Mouse (Mus musculus) lung, embryonic 16.5 days (tissue): ENCODE results near the gene Pex14. TPM values are rescaled to one million over a fixed set of nuclear protein-coding genes. Genes with fewer than 3 reads are reported as not detected.

Source experiments
- ATAC-seq: fragments of 200-750 bp; cut with Nextera tagmentation; 2 replicates; pipeline ENCODE4 v1.8.0; 2017; ENCODE audit warnings: low read depth, mild to moderate bottlenecking, moderate library complexity
- H3K27ac ChIP-seq: fragments of 300-500 bp; sonication (generic); 2 replicates; pipeline ENCODE4 v1.5.1; 2014; ENCODE audit warnings: mild to moderate bottlenecking, control low read depth, low read length
- H3K27me3 ChIP-seq: fragments of 300-500 bp; sonication (generic); 2 replicates; pipeline ENCODE4 v1.6.1; 2014; ENCODE audit warnings: low read depth, low read length, mixed read lengths; ENCODE audit not compliant: control insufficient read depth, insufficient read depth
- H3K36me3 ChIP-seq: fragments of 300-500 bp; sonication (generic); 2 replicates; pipeline ENCODE4 v1.6.1; 2014; ENCODE audit warnings: low read length; ENCODE audit not compliant: control insufficient read depth, insufficient read depth
- H3K4me1 ChIP-seq: fragments of 300-500 bp; sonication (generic); replicated peaks from 2 replicates; pipeline ENCODE4 v1.6.1; 2014; ENCODE audit warnings: low read length, mixed read lengths; ENCODE audit not compliant: control insufficient read depth, insufficient read depth
- H3K4me2 ChIP-seq: fragments of 300-500 bp; sonication (generic); 2 replicates; pipeline ENCODE4 v1.6.1; 2014; ENCODE audit warnings: low read depth, low read length, control low read depth
- H3K4me3 ChIP-seq: fragments of 300-500 bp; sonication (generic); 2 replicates; pipeline ENCODE4 v1.5.1; 2014; ENCODE audit warnings: mild to moderate bottlenecking, low read length, control low read depth
- H3K9ac ChIP-seq: fragments of 300-500 bp; sonication (generic); 2 replicates; pipeline ENCODE4 v1.6.1; 2014; ENCODE audit warnings: low read length, control low read depth
- H3K9me3 ChIP-seq: fragments of 300-500 bp; sonication (generic); 2 replicates; pipeline ENCODE4 v1.6.1; 2016; ENCODE audit warnings: low read length; ENCODE audit not compliant: control insufficient read depth
- WGBS: fragments of 180-500 bp; shearing (Covaris S2); extraction: QIAGEN DNeasy Blood & Tissue Kit; methylation state at CpG from one replicate; pipeline ENCODE4 v1.1.7; 2014; 5-methylcytosine and 5-hydroxymethylcytosine counted together
- polyA plus RNA-seq: library from polyadenylated mRNA; unstranded; fragments of >200 nt; fragmentation: Nextera tagmentation; extraction: Ambion mirVana; gene quantifications from 2 replicates; pipeline ENCODE4 v1.2.1, GENCODE M21; 2015

The Pex14 gene
- polyA plus RNA-seq, 1 experiment from 2014 or later: 48.8 TPM

GRCm38 (mm10) chr4:149062406-149063318 lies 37.0 kb downstream of the Pex14 start:
- no peak for ATAC-seq
- no peaks in the 10 kb centered on the region for H3K27me3 ChIP-seq
- H3K9ac ChIP-seq: no peak overlapping the region
- no peak overlapping the region for H3K4me3 ChIP-seq
- H3K9me3 ChIP-seq: no peaks in the 10 kb centered on the region
- H3K4me2 ChIP-seq: no peak overlapping the region
- peaks cover 30% of the 10 kb centered on the region for H3K4me1 ChIP-seq
- H3K27ac ChIP-seq: no peak overlapping the region
- 42% methylated on average over 21 of the region's 21 CpGs for WGBS
- no peaks in the 10 kb centered on the region for H3K36me3 ChIP-seq

GRCm38 (mm10) chr4:149061432-149061718 lies 38.3 kb downstream of the Pex14 start:
- Histone ChIP-seq H3K27ac (no peak overlapping the region), H3K27me3 (no peaks in the 10 kb centered on the region), H3K9ac (no peak overlapping the region), H3K36me3 (no peaks in the 10 kb centered on the region), H3K9me3 (no peaks in the 10 kb centered on the region), H3K4me3 (no peak overlapping the region), H3K4me2 (no peak overlapping the region), H3K4me1 (peaks cover 39% of the 10 kb centered on the region)
- 68% methylated on average over 13 of the region's 13 CpGs for WGBS
- no peak for ATAC-seq

- 53% methylated on average over 14 of the region's 14 CpGs for WGBS
- H3K4me1 ChIP-seq: peaks cover 39% of the 10 kb centered on the region
- ATAC-seq: no peak
Measured at GRCm38 (mm10) chr4:149060621-149061431, 38.9 kb downstream of the Pex14 start.

GRCm38 (mm10) chr4:149059713-149060112 lies 40.0 kb downstream of the Pex14 start:
- no peak for ATAC-seq
- H3K9me3 ChIP-seq: no peaks in the 10 kb centered on the region
- H3K4me1 ChIP-seq: peaks cover 39% of the 10 kb centered on the region
- H3K27me3 ChIP-seq: no peaks in the 10 kb centered on the region
- H3K27ac ChIP-seq: no peak overlapping the region
- 88% methylated on average over 9 of the region's 9 CpGs for WGBS
- no peak overlapping the region for H3K9ac ChIP-seq
- H3K4me2 ChIP-seq: no peak overlapping the region
- no peaks in the 10 kb centered on the region for H3K36me3 ChIP-seq
- H3K4me3 ChIP-seq: no peak overlapping the region

More at GRCm38 (mm10) chr4:149060621-149061431, 38.9 kb downstream of the Pex14 start:
- Histone ChIP-seq H3K9ac (no peak overlapping the region), H3K27ac (no peak overlapping the region), H3K4me2 (no peak overlapping the region), H3K9me3 (no peaks in the 10 kb centered on the region), H3K27me3 (no peaks in the 10 kb centered on the region), H3K36me3 (no peaks in the 10 kb centered on the region), H3K4me3 (no peak overlapping the region)

- Histone ChIP-seq H3K9me3 (no peaks in the 10 kb centered on the region), H3K36me3 (no peaks in the 10 kb centered on the region), H3K4me2 (peak overlapping the region; percentile 29), H3K4me1 (peaks cover 35% of the 10 kb centered on the region), H3K27ac (peak overlapping the region; percentile 54), H3K4me3 (no peak overlapping the region), H3K27me3 (no peaks in the 10 kb centered on the region), H3K9ac (0 out of 2 replicates have a peak overlapping the region, but pooled peaks have one; percentile 10)
- ATAC-seq: peak; percentile 51; the same call in 1 of the 2 replicates
- WGBS: 63% methylated on average over 7 of the region's 7 CpGs
Measured at GRCm38 (mm10) chr4:149058298-149058697, 41.4 kb downstream of the Pex14 start.

GRCm38 (mm10) chr4:149057470-149057869 lies 42.2 kb downstream of the Pex14 start:
- H3K27me3 ChIP-seq: no peaks in the 10 kb centered on the region
- ATAC-seq: peak; percentile 35; the same call in 1 of the 2 replicates
- peak overlapping the region; percentile 27; the same call in 1 of the 2 replicates for H3K4me2 ChIP-seq
- H3K9me3 ChIP-seq: no peaks in the 10 kb centered on the region
- peaks cover 31% of the 10 kb centered on the region for H3K4me1 ChIP-seq
- WGBS: 21% methylated on average over 14 of the region's 14 CpGs
- peak overlapping the region; percentile 54 for H3K27ac ChIP-seq
- 0 out of 2 replicates have a peak overlapping the region, but pooled peaks have one; percentile 5 for H3K9ac ChIP-seq
- H3K36me3 ChIP-seq: no peaks in the 10 kb centered on the region
- no peak overlapping the region for H3K4me3 ChIP-seq

- H3K4me1 ChIP-seq: peaks cover 26% of the 10 kb centered on the region
- peak overlapping the region; percentile 27 for H3K4me2 ChIP-seq
- H3K36me3 ChIP-seq: no peaks in the 10 kb centered on the region
- H3K27me3 ChIP-seq: no peaks in the 10 kb centered on the region
- WGBS: 68% methylated on average over 16 of the region's 16 CpGs
- no peak overlapping the region for H3K4me3 ChIP-seq
- no peaks in the 10 kb centered on the region for H3K9me3 ChIP-seq
- ATAC-seq: no peak
- H3K9ac ChIP-seq: 0 out of 2 replicates have a peak overlapping the region, but pooled peaks have one; percentile 5
- H3K27ac ChIP-seq: no peak overlapping the region
Measured at GRCm38 (mm10) chr4:149056957-149057356, 42.7 kb downstream of the Pex14 start.

- 75% methylated on average over 6 of the region's 6 CpGs for WGBS
- no peaks in the 10 kb centered on the region for H3K36me3 ChIP-seq
- no peaks in the 10 kb centered on the region for H3K27me3 ChIP-seq
- no peak overlapping the region for H3K9ac ChIP-seq
- H3K4me1 ChIP-seq: peaks cover 26% of the 10 kb centered on the region
- no peak overlapping the region for H3K27ac ChIP-seq
- no peak overlapping the region for H3K4me3 ChIP-seq
- no peak for ATAC-seq
- H3K9me3 ChIP-seq: no peaks in the 10 kb centered on the region
- H3K4me2 ChIP-seq: no peak overlapping the region
Measured at GRCm38 (mm10) chr4:149055847-149056246, 43.8 kb downstream of the Pex14 start.
